Mouse (Mus musculus) ES-Bruce4 (cell line): ENCODE data around the gene Sf3a2. TPM values are rescaled to one million over a fixed set of nuclear protein-coding genes. Genes with fewer than 3 reads are reported as not detected.

ENCODE experiments used
- H3K27ac ChIP-seq: 2 replicates; pipeline ENCODE4 v1.5.1; 2012; ENCODE audit warnings: low read length, inconsistent platforms; ENCODE audit not compliant: insufficient read depth
- H3K27me3 ChIP-seq: 2 replicates; pipeline ENCODE4 v1.6.1; 2012; ENCODE audit warnings: mild to moderate bottlenecking, low read length, inconsistent platforms; ENCODE audit not compliant: control insufficient read depth, poor library complexity, insufficient read depth, severe bottlenecking
- H3K36me3 ChIP-seq: 2 replicates; pipeline ENCODE4 v1.6.1; 2012; ENCODE audit warnings: inconsistent platforms, mild to moderate bottlenecking, low read length, moderate library complexity; ENCODE audit not compliant: control insufficient read depth, poor library complexity, insufficient read depth, severe bottlenecking
- H3K4me1 ChIP-seq: one replicate; pipeline ENCODE4 v1.8.1; 2011; ENCODE audit warnings: low read length; ENCODE audit not compliant: control insufficient read depth, insufficient read depth
- H3K4me3 ChIP-seq: 2 replicates; pipeline ENCODE4 v1.5.1; 2011; ENCODE audit warnings: low read depth, mild to moderate bottlenecking, low read length
- H3K9ac ChIP-seq: 2 replicates; pipeline ENCODE4 v1.6.1; 2012; ENCODE audit warnings: low read depth, mild to moderate bottlenecking, inconsistent platforms; ENCODE audit not compliant: poor library complexity, severe bottlenecking
- H3K9me3 ChIP-seq: replicated peaks from 2 replicates; pipeline ENCODE4 v1.6.1; 2012; ENCODE audit warnings: mild to moderate bottlenecking, low read length, inconsistent platforms; ENCODE audit not compliant: control insufficient read depth, poor library complexity, insufficient read depth, severe bottlenecking
- CTCF ChIP-seq: IDR thresholded peaks from one replicate; pipeline ENCODE4 v1.8.1; 2011; ENCODE audit warnings: low read depth, low read length
- EP300 ChIP-seq: IDR thresholded peaks from 2 replicates; pipeline ENCODE4 v1.6.1; 2011; ENCODE audit warnings: low read depth, low read length; ENCODE audit not compliant: insufficient read depth
- POLR2A ChIP-seq: IDR thresholded peaks from one replicate; pipeline ENCODE4 v1.8.1; 2011; ENCODE audit warnings: low read length; ENCODE audit not compliant: insufficient read depth
- polyA plus RNA-seq: library from polyadenylated mRNA; stranded (reverse); fragments of >200 nt; gene quantifications from 2 replicates; pipeline ENCODE4 v1.2.4, GENCODE M21; 2011; ENCODE audit warnings: low read depth; ENCODE audit not compliant: missing spikeins, insufficient read depth, insufficient read length

Sf3a2 gene
- polyA plus RNA-seq, 1 experiment: 90.1 TPM

DNA sequence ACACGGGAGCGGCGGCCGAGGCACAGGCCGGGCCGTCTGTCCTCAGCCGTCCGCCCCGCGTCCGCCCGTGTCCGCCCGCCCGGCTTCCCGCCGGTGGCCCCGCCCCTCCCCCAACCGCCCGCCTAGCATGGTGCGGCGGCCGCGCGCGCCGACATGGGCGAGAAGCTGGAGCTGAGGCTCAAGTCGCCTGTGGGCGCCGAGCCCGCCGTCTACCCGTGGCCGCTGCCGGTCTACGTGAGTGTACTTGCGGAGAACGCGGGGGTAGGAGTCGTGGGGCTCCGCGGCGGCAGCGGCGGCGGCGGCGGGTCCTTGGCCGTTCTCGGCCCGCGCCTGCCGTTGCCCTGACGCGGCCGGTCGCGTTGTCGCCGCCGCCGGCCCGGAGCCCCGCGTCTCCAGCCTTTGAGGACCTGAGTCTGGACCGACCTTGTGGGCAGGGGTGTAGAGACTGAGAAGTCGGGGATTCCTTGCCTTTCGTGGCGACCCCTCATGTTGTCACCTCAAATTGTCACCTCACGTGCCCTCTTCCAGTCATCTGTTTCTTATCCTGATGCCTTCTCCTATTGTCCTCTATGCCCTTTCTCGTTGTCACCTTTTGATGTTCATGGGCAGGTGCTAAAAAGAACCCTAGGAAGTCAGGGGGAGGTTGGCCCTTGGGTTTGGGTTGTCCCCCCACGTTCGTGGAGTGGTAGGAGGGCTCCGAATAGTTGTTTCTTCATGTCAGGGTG, 42.5 kb upstream of the Sf3a2 start:
- no peaks in the 10 kb centered on the region for H3K9me3 ChIP-seq
- H3K4me1 ChIP-seq: no peaks in the 10 kb centered on the region
- H3K27ac ChIP-seq: no peak overlapping the region
- H3K9ac ChIP-seq: peak overlapping the region; percentile 98
- no peaks in the 10 kb centered on the region for H3K36me3 ChIP-seq
- no peak for TF ChIP-seq POLR2A
- peak overlapping the region; percentile 89 for H3K4me3 ChIP-seq
- H3K27me3 ChIP-seq: no peaks in the 10 kb centered on the region

DNA sequence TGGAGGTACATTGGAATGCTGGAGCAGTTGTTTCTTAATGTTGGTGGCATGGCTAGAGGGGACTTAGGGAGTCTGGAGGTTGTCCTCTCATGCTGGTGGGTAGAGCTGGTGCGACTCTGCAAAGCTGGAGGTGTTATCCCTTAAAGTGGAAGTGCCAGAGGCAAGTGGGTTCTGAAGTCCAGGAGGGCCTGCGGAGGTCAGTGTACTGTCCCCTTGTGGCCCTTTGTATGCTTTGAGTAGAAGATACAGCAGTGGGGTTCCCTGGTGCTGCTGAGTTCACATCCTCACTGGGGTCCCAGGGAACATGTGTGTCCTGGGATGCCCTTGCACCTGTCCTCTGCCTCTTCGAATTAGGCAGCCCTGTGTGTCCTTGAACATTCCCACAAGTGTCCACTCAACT, 41.9 kb upstream of the Sf3a2 start:
- Histone ChIP-seq H3K4me1 (no peaks in the 10 kb centered on the region), H3K27me3 (no peaks in the 10 kb centered on the region), H3K9ac (peak overlapping the region; percentile 98), H3K9me3 (no peaks in the 10 kb centered on the region), H3K4me3 (peak overlapping the region; percentile 89), H3K36me3 (no peaks in the 10 kb centered on the region), H3K27ac (no peak overlapping the region)
- TF ChIP-seq CTCF (no peak), EP300 (no peak), POLR2A (no peak)

DNA sequence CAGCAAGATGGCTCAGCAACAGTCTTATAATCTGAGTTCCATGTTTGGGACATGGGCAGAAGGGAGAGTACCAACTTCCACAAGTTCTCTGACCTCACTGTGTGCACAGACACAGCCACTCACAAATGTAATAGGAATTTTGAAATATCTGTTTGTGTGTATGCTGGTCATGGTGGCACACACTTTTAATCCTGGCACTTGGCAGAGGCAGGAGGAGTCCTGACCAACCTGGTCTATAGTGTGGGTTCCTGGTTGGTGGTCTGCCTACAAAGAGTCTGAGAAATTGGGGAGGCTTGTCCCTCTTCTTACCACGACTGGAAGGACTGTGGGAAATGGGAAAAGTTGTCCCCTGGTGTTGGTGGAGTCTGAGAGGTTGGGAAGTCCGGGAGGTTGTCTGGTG, 41.5 kb upstream of the Sf3a2 start:
- Histone ChIP-seq H3K9me3 (no peaks in the 10 kb centered on the region), H3K4me1 (no peaks in the 10 kb centered on the region), H3K27me3 (no peaks in the 10 kb centered on the region), H3K36me3 (no peaks in the 10 kb centered on the region), H3K4me3 (peak overlapping the region; percentile 89), H3K27ac (no peak overlapping the region), H3K9ac (peak overlapping the region; percentile 98; the same call in 1 of the 2 replicates)
- TF ChIP-seq EP300 (no peak), CTCF (no peak), POLR2A (no peak)

- Histone ChIP-seq H3K4me1 (no peaks in the 10 kb centered on the region), H3K4me3 (no peak overlapping the region), H3K9me3 (no peaks in the 10 kb centered on the region), H3K27me3 (no peaks in the 10 kb centered on the region), H3K36me3 (no peaks in the 10 kb centered on the region), H3K27ac (no peak overlapping the region), H3K9ac (no peak overlapping the region)
- TF ChIP-seq CTCF (no peak), EP300 (no peak), POLR2A (no peak)
Observed at GRCm38 (mm10) chr10:80756967-80757366, 41.0 kb upstream of the Sf3a2 start.

GRCm38 (mm10) chr10:80757717-80758116, 40.3 kb upstream of the Sf3a2 start:
- H3K9ac ChIP-seq: no peak overlapping the region
- H3K4me1 ChIP-seq: no peaks in the 10 kb centered on the region
- H3K9me3 ChIP-seq: no peaks in the 10 kb centered on the region
- no peaks in the 10 kb centered on the region for H3K27me3 ChIP-seq
- no peak overlapping the region for H3K4me3 ChIP-seq
- H3K36me3 ChIP-seq: no peaks in the 10 kb centered on the region
- H3K27ac ChIP-seq: no peak overlapping the region
- TF ChIP-seq CTCF: peak; percentile 63
- no peak for TF ChIP-seq POLR2A

GRCm38 (mm10) chr10:80758651-80759050, 39.3 kb upstream of the Sf3a2 start:
- TF ChIP-seq POLR2A: no peak
- TF ChIP-seq EP300: no peak
- TF ChIP-seq CTCF: no peak
- H3K36me3 ChIP-seq: no peaks in the 10 kb centered on the region
- H3K4me1 ChIP-seq: no peaks in the 10 kb centered on the region

More at GRCm38 (mm10) chr10:80758651-80759050, 39.3 kb upstream of the Sf3a2 start:
- Histone ChIP-seq H3K9me3 (no peaks in the 10 kb centered on the region), H3K27me3 (no peaks in the 10 kb centered on the region), H3K9ac (no peak overlapping the region), H3K4me3 (no peak overlapping the region), H3K27ac (no peak overlapping the region)
